Mouse (Mus musculus) ES-E14 (cell line): Measurements from ENCODE around the gene Cfap299. TPM values are rescaled to one million over a fixed set of nuclear protein-coding genes. Genes with fewer than 3 reads are reported as not detected.

Source experiments
- DNase-seq: peaks from one replicate; pipeline ENCODE4 v3.0.0-alpha.2; 2013; ENCODE audit warnings: low read depth, low spot score
- H3K27ac ChIP-seq: 2 replicates; pipeline ENCODE4 v1.5.1; 2012; ENCODE audit warnings: low read depth, mild to moderate bottlenecking, low read length, moderate library complexity, mixed read lengths; ENCODE audit not compliant: poor library complexity, insufficient read depth, severe bottlenecking
- H3K36me3 ChIP-seq: 2 replicates; pipeline ENCODE4 v1.6.1; 2012; ENCODE audit warnings: mild to moderate bottlenecking, low read length, moderate library complexity, mixed read lengths; ENCODE audit not compliant: control insufficient read depth, poor library complexity, insufficient read depth, severe bottlenecking
- H3K4me1 ChIP-seq, 2 experiments: fragments of 150-350 bp in 1 of 2; sonication (generic) in 1 of 2; 2 replicates each; pipeline ENCODE4 v1.6.1; 2012; ENCODE audit warnings: low read length in 2 of 2, mild to moderate bottlenecking in 1 of 2, mixed read lengths in 1 of 2; ENCODE audit not compliant: control insufficient read depth in 2 of 2, insufficient read depth in 2 of 2, poor library complexity in 1 of 2
- H3K4me3 ChIP-seq, 2 experiments: fragments of 150-350 bp in 1 of 2; sonication (generic) in 1 of 2; 2 replicates each; pipeline ENCODE4 v1.5.1; 2012; ENCODE audit warnings: low read length in 2 of 2, low read depth in 1 of 2, mild to moderate bottlenecking in 1 of 2, mixed read lengths in 1 of 2; ENCODE audit not compliant: insufficient read depth in 1 of 2, poor library complexity in 1 of 2, severe bottlenecking in 1 of 2
- H3K9ac ChIP-seq: 2 replicates; pipeline ENCODE4 v1.6.1; 2012; ENCODE audit warnings: low read depth, mild to moderate bottlenecking, low read length, mixed read lengths; ENCODE audit not compliant: poor library complexity, insufficient read depth, severe bottlenecking
- H3K9me3 ChIP-seq: fragments of 150-350 bp; sonication (generic); 2 replicates; pipeline ENCODE4 v1.6.1; 2012; ENCODE audit warnings: low read depth, mild to moderate bottlenecking, low read length; ENCODE audit not compliant: control insufficient read depth, insufficient read depth
- CHD2 ChIP-seq: IDR thresholded peaks from 2 replicates; pipeline ENCODE4 v1.6.1; 2014; ENCODE audit warnings: mild to moderate bottlenecking, low read depth, low read length, inconsistent platforms
- HCFC1 ChIP-seq: IDR thresholded peaks from 2 replicates; pipeline ENCODE4 v1.6.1; 2012; ENCODE audit warnings: low read length, inconsistent platforms, borderline replicate concordance; ENCODE audit not compliant: insufficient read depth
- MAFK ChIP-seq: IDR thresholded peaks from 2 replicates; pipeline ENCODE4 v1.6.1; 2014; ENCODE audit warnings: mild to moderate bottlenecking, low read depth, low read length, inconsistent platforms; ENCODE audit not compliant: insufficient read depth
- ZC3H11A ChIP-seq: IDR thresholded peaks from 2 replicates; pipeline ENCODE4 v1.6.1; 2012; ENCODE audit warnings: low read depth, mild to moderate bottlenecking, inconsistent platforms, low read length, borderline replicate concordance
- ZNF384 ChIP-seq: IDR thresholded peaks from 2 replicates; pipeline ENCODE4 v1.6.1; 2012; ENCODE audit warnings: low read depth, low read length, inconsistent platforms
- in situ Hi-C, 2 experiments: fragments of 600-800 bp; cut with MboI; formaldehyde crosslinking; loops; one replicate each; pipeline ENCODE4 v1.15.1; 2025; ENCODE audit warnings: low sequenced_read_pairs in 2 of 2, inconsistent platforms in 1 of 2; ENCODE audit not compliant: unreplicated experiment in 2 of 2
- total RNA-seq: library from RNA; depleted of rRNA; stranded (reverse); fragments of 300-350 nt; gene quantifications from 2 replicates; pipeline ENCODE4 v1.2.3, GENCODE M21; 2012; rRNA removed

Gene Cfap299
- total RNA-seq, 1 experiment, result not detected

DNA sequence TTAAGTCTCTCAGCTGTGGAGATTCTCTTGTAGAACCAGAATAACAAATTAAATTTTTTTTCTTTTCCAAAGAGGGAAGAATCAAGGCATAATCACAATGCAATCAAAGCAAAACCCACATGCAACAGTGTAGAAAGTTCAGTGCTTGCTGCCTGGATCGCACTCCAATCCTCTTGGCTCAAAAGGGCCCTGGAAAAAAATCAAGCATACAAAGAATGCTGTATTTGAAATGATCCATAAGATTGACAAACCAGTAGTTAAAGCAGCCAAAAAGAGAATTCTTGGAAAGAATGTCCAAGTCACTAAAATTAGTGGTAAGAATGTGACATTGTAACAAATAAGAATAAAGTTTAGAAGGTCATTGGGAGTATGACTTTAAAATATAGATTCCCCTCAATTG is 486.2 kb downstream of the Cfap299 start:
- no peak for TF ChIP-seq MAFK
- no peak for TF ChIP-seq ZNF384
- TF ChIP-seq CHD2, result no peak
- no peak for TF ChIP-seq HCFC1
- no peak for TF ChIP-seq ZC3H11A
- Histone ChIP-seq H3K9me3 (no peaks in the 10 kb centered on the region), H3K36me3 (no peaks in the 10 kb centered on the region), H3K4me1 (no peaks in the 10 kb centered on the region), H3K27ac (no peak overlapping the region), H3K4me3 (no peak overlapping the region), H3K9ac (no peak overlapping the region)
- in situ Hi-C loops, result no loop called here
- DNase-seq, result no peak

DNA sequence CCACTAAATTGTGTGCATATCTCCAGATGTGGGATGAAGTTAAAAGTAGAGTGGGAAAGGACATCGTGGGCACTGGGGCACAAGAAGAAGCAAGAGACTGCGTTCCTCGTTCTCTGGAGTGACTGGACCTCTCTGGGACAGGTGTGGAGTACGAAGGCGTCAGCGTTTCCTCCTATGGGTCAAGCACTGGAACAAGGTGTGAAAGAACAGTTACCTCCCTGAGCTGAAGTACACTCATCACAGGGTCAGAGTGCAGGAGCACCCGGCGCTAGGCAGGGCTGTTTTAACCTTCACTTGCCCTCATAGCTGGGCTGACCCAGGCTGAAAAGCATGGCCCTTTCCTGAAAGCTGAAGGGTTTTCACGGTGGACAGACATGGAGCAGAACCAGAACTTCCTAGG is 504.7 kb downstream of the Cfap299 start:
- H3K4me1 ChIP-seq, result no peaks in the 10 kb centered on the region
- H3K36me3 ChIP-seq, result no peaks in the 10 kb centered on the region
- in situ Hi-C loops, result no loop called here
- H3K9ac ChIP-seq, result no peak overlapping the region
- DNase-seq, result no peak
- H3K4me3 ChIP-seq, result no peak overlapping the region
- TF ChIP-seq CHD2 (no peak), ZC3H11A (no peak), ZNF384 (no peak), HCFC1 (no peak), MAFK (no peak)
- H3K27ac ChIP-seq, result no peak overlapping the region
- no peaks in the 10 kb centered on the region for H3K9me3 ChIP-seq

DNA sequence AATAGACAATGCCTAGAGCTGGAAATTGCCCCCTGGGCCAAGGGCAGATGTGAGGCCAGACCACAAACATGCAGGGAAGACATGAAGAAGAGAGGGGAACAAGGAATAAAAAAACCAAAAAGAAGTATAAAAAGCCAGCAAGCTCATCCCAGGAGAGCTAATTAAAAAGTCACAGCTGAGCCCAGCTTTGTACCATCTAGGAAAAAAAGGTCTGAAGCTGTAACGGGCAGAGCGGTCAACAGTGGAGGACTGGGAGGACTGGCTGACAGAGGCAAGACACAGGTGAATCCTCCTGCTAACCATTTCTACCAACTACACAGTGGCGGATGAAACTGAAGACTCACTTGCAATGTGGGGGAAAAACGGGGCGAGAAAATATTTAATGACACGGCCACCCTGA is 505.2 kb downstream of the Cfap299 start:
- TF ChIP-seq CHD2 (no peak), ZC3H11A (no peak), HCFC1 (no peak), ZNF384 (no peak), MAFK (no peak)
- in situ Hi-C loops, result no loop called here
- no peaks in the 10 kb centered on the region for H3K36me3 ChIP-seq
- H3K4me1 ChIP-seq, result no peaks in the 10 kb centered on the region
- no peak for DNase-seq
- H3K9ac ChIP-seq, result no peak overlapping the region
- H3K9me3 ChIP-seq, result no peaks in the 10 kb centered on the region
- no peak overlapping the region for H3K27ac ChIP-seq
- no peak overlapping the region for H3K4me3 ChIP-seq

DNA sequence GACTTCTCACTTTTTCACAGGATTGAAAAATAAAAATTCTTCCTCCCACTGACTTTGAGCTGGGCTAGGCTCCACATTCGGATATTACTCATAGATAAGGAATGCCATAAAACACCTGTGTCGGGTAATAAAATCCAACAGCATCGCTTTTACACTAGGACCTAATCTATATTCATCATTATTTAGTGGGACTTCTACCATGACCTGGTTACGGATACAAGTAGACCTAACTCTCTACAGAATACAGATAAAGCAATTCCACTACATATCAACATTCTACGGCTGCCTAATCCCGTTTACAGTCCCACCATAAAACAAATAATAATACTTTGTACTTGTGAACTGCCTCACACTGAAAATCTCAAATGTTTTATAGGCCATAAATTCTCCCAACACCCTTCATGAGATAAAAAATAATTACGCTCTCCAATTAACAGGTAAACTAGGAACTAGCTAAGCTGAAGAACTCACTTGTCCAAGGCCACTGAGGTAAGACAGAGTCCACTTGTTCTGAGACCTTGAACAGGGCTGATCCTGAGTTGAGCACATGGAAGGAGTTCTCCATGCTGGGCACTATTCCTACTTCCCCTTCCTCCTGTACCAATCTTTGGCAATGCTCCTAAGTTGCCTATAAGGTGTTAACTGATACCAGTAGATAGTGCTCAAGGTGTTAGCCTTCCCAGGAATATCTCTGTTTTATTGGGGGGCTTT is 513.7 kb downstream of the Cfap299 start:
- no peaks in the 10 kb centered on the region for H3K36me3 ChIP-seq
- TF ChIP-seq CHD2, result no peak
- no peak for TF ChIP-seq ZNF384
- TF ChIP-seq HCFC1, result no peak
- no peak for TF ChIP-seq ZC3H11A
- no peak for TF ChIP-seq MAFK
- no peaks in the 10 kb centered on the region for H3K4me1 ChIP-seq
- DNase-seq, result no peak
- H3K9me3 ChIP-seq, result no peaks in the 10 kb centered on the region
- in situ Hi-C loops, result no loop called here
- no peak overlapping the region for H3K27ac ChIP-seq
- H3K9ac ChIP-seq, result no peak overlapping the region
- H3K4me3 ChIP-seq, result no peak overlapping the region

DNA sequence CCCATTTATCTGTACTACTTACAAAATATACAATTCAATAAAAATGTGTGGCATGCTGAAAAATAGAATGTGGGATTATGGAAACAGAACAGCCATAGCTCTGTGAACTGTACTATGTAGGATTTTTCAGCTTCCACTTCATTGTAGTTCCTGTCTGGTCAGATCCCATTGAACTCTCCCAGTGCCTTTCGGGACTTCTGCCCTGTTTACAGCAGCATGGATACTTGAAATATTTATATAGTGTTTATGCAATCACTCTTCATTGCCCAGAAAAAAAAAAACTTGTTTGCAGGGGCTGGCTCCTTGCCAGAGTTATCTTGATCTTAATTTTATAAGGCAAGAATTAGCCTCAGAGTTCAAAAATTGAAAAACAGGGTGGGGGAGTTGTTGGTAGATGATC is 515.6 kb downstream of the Cfap299 start:
- H3K4me1 ChIP-seq, result no peaks in the 10 kb centered on the region
- no peak for DNase-seq
- no peak overlapping the region for H3K4me3 ChIP-seq
- H3K9me3 ChIP-seq, result no peaks in the 10 kb centered on the region
- no peak for TF ChIP-seq MAFK
- TF ChIP-seq CHD2, result no peak
- TF ChIP-seq ZC3H11A, result no peak
- no peak for TF ChIP-seq HCFC1
- TF ChIP-seq ZNF384, result no peak
- in situ Hi-C loops, result no loop called here
- no peaks in the 10 kb centered on the region for H3K36me3 ChIP-seq
- H3K27ac ChIP-seq, result no peak overlapping the region
- H3K9ac ChIP-seq, result no peak overlapping the region

Other genes with a start within 250 kb of the Cfap299 start
- gene Prdm8, start 162.1 kb upstream of the Cfap299 start, total RNA-seq, result 0.05 and 0.09 TPM in 2 replicates
- gene Fgf5, start 75.1 kb upstream of the Cfap299 start, total RNA-seq, result 0.74 and 1.1 TPM in 2 replicates
- gene Gm11111, start 223.4 kb downstream of the Cfap299 start, total RNA-seq, result not detected in 2 replicates